Mouse (Mus musculus) embryo, embryonic 11 days (tissue): ENCODE data around the gene Nprl2.

Experiments used
- DNase-seq: peaks from one replicate; pipeline ENCODE4 v3.0.0-alpha.2; 2015

Nprl2 gene

GRCm38 (mm10) chr9:107580501-107581317 is 38.7 kb downstream of the Nprl2 start, which contains the start of gene Hyal3:
Hyal3 (plus strand) TSS chr9:107580818.
- DNase-seq, result peak; percentile 91

- DNase-seq, result no peak
Measured at GRCm38 (mm10) chr9:107581584-107581983, 39.6 kb downstream of the Nprl2 start.

- no peak for DNase-seq
Measured at GRCm38 (mm10) chr9:107582509-107583062, 40.6 kb downstream of the Nprl2 start.

- DNase-seq, result no peak
Measured at GRCm38 (mm10) chr9:107583174-107583573, 41.1 kb downstream of the Nprl2 start.

- no peak for DNase-seq
Measured at GRCm38 (mm10) chr9:107586504-107586903, 44.5 kb downstream of the Nprl2 start.

GRCm38 (mm10) chr9:107586974-107587832 is 45.2 kb downstream of the Nprl2 start, which contains the start of gene Ifrd2:
Ifrd2 (plus strand) TSS chr9:107587642.
- peak; percentile 99 for DNase-seq

GRCm38 (mm10) chr9:107587833-107588639 is 46.0 kb downstream of the Nprl2 start:
- peak; percentile 68 for DNase-seq

- DNase-seq, result no peak
Measured at GRCm38 (mm10) chr9:107590058-107590772, 48.2 kb downstream of the Nprl2 start.

- DNase-seq, result no peak
Measured at GRCm38 (mm10) chr9:107590773-107591060, 48.7 kb downstream of the Nprl2 start.

GRCm38 (mm10) chr9:107593101-107593976 is 51.3 kb downstream of the Nprl2 start:
- DNase-seq, result no peak

GRCm38 (mm10) chr9:107594281-107595062 is 52.4 kb downstream of the Nprl2 start:
- no peak for DNase-seq
